Mouse (Mus musculus): ENCODE measurements around the gene Nom1. TPM values are rescaled to one million over a fixed set of nuclear protein-coding genes. Genes with fewer than 3 reads are reported as not detected.

Gene Nom1
- polyA plus RNA-seq, 1 experiment from 2014 or later = 23.5 TPM

DNA sequence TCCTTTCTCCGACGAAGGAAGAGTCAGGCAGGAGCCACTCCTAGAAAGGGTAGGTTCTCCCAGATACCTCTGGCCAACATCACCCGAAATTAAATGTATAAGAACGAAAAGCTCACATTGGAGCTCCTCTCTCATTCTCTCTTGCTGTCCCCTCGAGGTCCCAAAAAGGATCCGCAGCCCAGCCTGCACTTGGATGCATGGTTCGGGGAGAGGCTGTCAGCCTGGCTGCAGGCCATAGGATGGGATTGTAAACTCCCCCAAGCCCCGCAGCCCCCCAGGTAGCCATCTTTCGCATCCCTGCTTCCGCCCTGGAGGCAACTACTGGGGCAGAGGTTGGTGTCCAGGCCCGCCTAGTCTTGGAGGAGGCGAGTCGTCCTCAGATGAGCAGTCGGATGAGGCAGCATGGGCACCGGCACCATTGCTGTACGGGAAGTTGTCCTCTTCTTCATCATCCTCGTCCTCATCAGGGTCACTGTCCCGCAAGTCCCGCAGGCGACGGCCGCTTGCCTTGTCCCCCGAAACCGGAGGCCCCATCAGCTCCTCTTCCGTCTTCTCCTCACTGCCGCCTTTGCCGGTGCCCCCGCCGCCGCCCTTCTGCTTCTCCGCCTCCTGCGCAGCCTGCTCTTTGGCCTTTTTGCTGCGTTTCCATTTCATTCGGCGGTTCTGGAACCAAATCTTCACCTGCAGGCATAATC is 39.2 kb downstream of the Nom1 start:
- H3K27me3 ChIP-seq = peaks cover 98% of the 10 kb centered on the region
- no peak overlapping the region for H3K27ac ChIP-seq
- H3K4me1 ChIP-seq = peaks cover 14% of the 10 kb centered on the region
- H3K9ac ChIP-seq = no peak overlapping the region
- under 1% methylated on average over 35 of the region's 35 CpGs for WGBS
- no peak for ATAC-seq (ENCODE audit: low FRiP score)
- no peaks in the 10 kb centered on the region for H3K9me3 ChIP-seq (replicated peaks)
- H3K36me3 ChIP-seq = no peaks in the 10 kb centered on the region
- H3K4me2 ChIP-seq (replicated peaks) = no peak overlapping the region
- H3K4me3 ChIP-seq = no peak overlapping the region

DNA sequence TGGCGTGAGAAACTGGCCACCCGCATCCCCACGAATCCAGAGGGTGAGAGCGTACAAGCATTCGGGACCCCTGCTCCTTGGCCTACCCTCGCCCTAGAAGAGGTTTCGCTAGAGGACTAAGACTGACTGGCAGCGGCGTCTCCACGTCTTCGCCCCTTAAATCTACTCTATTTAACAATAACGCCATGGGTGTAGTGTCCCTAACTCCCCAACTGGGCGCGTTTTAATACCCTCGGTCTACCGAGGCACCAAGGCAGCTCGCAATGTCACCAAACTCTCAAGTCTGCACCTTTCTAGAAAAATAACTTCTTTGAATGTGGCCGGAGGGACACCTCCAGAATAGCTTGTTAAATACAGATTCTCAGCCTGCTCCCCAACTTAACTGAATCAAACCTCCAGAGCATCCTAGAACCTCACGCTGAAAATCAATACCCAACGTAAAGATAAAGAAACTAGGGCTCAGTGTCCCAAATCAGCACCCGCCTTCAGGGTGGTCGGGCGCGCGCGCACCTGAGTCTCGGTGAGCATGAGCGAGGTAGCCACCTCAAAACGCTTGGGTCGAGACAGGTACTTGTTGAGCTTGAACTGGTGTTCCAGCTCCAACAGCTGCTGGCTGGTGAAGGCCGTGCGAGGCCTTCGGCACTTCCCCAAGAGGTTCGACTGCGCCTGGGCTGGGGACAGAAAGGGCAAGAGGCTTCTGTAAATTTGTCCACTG is 39.9 kb downstream of the Nom1 start:
- H3K9me3 ChIP-seq (replicated peaks) = no peaks in the 10 kb centered on the region
- peaks cover 14% of the 10 kb centered on the region for H3K4me1 ChIP-seq
- no peak overlapping the region for H3K9ac ChIP-seq
- H3K27ac ChIP-seq = no peak overlapping the region
- no peaks in the 10 kb centered on the region for H3K36me3 ChIP-seq
- under 1% methylated on average over 35 of the region's 35 CpGs for WGBS
- H3K27me3 ChIP-seq = peaks cover 99% of the 10 kb centered on the region
- H3K4me2 ChIP-seq (replicated peaks) = no peak overlapping the region
- ATAC-seq (ENCODE audit: low FRiP score) = no peak
- H3K4me3 ChIP-seq = no peak overlapping the region

DNA sequence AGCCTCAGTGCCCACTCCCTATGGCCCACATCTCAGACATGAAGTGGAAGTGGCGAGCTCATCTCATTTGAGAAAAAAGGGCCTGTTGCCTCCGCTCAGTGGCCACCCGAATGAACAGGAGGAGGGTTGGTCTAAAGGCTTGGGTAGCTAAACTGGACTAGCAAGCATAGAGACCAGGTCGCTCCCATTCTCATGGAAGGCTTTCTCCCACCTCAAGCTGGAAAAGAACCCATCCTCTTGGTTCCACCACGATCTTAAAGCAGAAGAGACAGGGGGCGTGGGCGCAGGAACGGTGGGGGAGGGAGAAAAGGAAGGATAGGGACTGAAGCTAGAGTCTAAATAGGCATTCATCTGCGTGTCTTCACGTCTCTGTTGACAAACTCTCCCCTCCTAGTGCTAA is 40.6 kb downstream of the Nom1 start:
- H3K9ac ChIP-seq = no peak overlapping the region
- H3K36me3 ChIP-seq = no peaks in the 10 kb centered on the region
- 2% methylated on average over 10 of the region's 10 CpGs for WGBS
- no peak overlapping the region for H3K27ac ChIP-seq
- H3K9me3 ChIP-seq (replicated peaks) = no peaks in the 10 kb centered on the region
- ATAC-seq (ENCODE audit: low FRiP score) = no peak
- H3K4me3 ChIP-seq = no peak overlapping the region
- H3K27me3 ChIP-seq = peaks cover 99% of the 10 kb centered on the region
- no peak overlapping the region for H3K4me2 ChIP-seq (replicated peaks)
- H3K4me1 ChIP-seq = peaks cover 14% of the 10 kb centered on the region

DNA sequence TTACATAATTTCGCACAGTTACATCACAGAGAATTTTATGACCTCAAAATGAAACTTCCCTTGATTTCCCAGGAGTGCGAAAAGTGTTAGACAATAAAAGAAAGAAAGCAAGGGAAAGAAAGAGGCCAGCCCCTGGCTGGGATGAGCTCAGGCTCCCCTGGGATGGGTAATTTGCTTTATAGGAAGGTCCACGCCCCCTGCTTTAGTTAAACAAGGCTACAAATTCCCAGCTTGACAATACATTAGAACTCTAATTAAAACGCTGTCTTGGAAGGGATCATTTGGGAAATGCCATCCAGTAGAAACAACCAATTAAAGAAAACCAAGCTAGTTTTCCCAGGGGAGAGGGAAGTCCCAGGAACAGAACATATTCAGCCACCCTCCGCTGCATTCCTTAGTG is 41.1 kb downstream of the Nom1 start:
- peaks cover 99% of the 10 kb centered on the region for H3K27me3 ChIP-seq
- H3K36me3 ChIP-seq = no peaks in the 10 kb centered on the region
- peaks cover 14% of the 10 kb centered on the region for H3K4me1 ChIP-seq
- H3K9me3 ChIP-seq (replicated peaks) = no peaks in the 10 kb centered on the region
- no peak overlapping the region for H3K4me2 ChIP-seq (replicated peaks)
- H3K27ac ChIP-seq = no peak overlapping the region
- no peak for ATAC-seq (ENCODE audit: low FRiP score)
- 0% methylated on average over 5 of the region's 5 CpGs for WGBS
- no peak overlapping the region for H3K4me3 ChIP-seq
- no peak overlapping the region for H3K9ac ChIP-seq

DNA sequence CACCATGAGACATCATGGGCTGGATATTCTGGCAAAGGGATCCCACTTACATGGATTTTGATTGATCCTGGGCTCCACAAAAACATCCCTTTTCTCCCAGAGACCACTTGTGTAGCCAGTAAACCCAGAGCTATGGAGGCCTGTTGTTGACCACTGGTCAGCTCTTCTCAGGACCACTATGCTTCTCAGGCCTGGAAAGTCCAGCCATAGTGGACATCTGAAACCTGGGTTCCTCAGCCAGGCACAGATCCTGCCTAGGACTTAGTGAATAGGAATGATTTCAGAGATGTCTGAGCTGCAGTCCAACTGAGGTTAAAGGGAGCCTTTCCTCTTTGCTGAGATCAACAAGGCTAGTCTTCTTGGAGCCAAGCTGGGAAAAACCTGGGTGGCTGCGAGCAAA is 41.6 kb downstream of the Nom1 start:
- no peak overlapping the region for H3K9ac ChIP-seq
- H3K36me3 ChIP-seq = no peaks in the 10 kb centered on the region
- peaks cover 14% of the 10 kb centered on the region for H3K4me1 ChIP-seq
- H3K4me3 ChIP-seq = no peak overlapping the region
- no peak overlapping the region for H3K27ac ChIP-seq
- peaks cover 99% of the 10 kb centered on the region for H3K27me3 ChIP-seq
- ATAC-seq (ENCODE audit: low FRiP score) = no peak
- H3K9me3 ChIP-seq (replicated peaks) = no peaks in the 10 kb centered on the region
- H3K4me2 ChIP-seq (replicated peaks) = no peak overlapping the region
- 0% methylated on average over 1 of the region's 1 CpGs for WGBS

DNA sequence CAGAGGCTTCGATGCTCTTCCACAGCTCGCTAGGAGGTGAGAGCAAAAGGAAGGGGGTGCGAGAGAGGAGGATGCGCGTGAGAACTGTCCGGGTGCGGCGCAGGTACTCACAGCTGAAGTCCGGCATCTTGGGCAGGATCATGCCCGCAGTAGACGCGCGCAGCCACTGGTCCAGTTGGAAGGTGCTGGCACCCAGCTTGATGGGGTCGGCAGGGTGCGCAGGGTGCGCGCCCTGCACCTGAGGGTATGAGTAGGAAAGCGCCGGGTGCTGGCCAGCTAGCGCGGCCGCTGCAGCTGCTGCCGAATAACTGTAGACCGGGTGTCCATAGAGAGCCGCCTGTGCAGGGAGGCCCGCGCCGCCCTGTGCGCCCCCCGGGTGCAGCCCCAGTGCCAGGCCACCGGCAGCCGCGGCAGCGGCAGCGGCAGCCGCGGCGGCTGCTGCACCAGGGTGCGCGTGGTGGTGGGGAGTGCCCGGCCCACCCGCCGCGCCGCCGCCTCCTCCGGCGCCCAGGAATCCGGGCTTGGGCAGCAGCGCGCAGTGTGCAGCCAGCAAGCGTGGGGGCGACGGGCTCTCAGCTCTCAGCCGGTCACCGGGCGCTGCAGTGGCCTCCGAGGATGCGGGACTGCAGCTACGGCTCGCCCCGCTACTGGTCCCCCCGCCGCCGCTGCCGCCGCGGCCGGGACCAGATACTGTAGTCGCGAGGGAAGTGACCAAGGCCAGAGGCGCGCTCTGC is 43.2 kb downstream of the Nom1 start:
- Histone ChIP-seq H3K36me3 (no peaks in the 10 kb centered on the region), H3K4me3 (peak overlapping the region; percentile 27), H3K27ac (no peak overlapping the region), H3K9me3 (replicated peaks) (no peaks in the 10 kb centered on the region), H3K4me2 (replicated peaks) (peak overlapping the region; percentile 48), H3K9ac (0 out of 2 replicates have a peak overlapping the region, but pooled peaks have one; percentile 23), H3K27me3 (peaks cover 99% of the 10 kb centered on the region), H3K4me1 (peaks cover 14% of the 10 kb centered on the region)
- peak; percentile 35; the same call in 1 of the 2 replicates for ATAC-seq (ENCODE audit: low FRiP score)
- under 1% methylated on average over 50 of the region's 73 CpGs for WGBS

DNA sequence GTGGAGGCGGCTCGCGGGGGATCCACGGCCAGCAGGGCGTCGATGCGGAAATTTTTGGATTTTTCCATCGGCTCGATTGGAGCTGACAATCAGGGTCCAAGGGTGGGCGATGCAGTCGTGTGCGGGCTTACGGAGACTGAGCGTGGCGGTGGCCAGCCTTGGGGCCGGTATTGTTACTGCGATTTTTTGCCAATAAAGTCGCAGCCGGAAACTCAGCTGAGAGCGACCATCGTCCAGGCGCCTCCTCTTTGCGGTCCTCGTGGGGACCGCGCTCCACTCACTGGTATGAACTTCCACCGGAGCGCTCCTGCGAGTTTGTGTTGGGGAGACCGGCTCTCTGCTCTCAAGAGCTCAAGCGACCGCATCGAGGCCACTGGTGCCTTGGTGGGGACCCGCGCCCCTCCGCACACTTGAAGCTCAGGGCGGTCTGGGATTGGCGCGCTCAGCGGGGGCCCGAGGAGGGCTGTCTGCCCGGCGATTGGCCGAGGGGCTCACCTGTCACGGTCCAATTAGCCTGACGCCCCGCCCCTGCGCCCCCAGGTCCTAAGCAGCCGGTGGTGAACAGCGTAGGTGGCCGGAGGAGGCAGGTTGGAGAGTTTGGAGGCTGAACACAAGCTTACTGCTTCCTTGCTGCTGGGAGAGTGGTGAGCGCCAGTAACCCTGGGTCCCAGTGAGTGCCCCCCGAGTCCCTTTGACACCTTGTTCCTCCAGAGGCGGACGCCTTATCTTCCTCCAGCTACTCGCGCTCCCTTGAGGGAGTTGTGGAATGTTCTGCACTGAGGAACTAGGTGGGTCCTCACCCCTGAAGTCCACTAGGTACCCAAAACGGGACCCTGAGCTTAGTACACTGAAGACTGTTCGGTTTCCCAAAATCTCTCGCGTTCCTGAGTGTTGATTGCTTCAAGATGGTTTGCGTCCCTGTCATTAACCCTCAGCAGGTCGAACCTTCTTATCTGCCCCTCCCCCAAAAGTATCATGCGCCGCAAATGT is 44.0 kb downstream of the Nom1 start, which contains the start of gene Mnx1:
Gene Mnx1, minus strand, starts transcription at position 263 of the 990 bp plus-strand sequence.
- Histone ChIP-seq H3K27me3 (peaks cover 99% of the 10 kb centered on the region), H3K27ac (no peak within 1 kb of the TSS), H3K9me3 (replicated peaks) (no peaks in the 10 kb centered on the region), H3K4me3 (peak within 1 kb of the TSS; percentile 27), H3K4me2 (replicated peaks) (peak within 1 kb of the TSS; percentile 48), H3K36me3 (no peaks in the 10 kb centered on the region), H3K9ac (0 out of 2 replicates have a peak within 1 kb of the TSS, but pooled peaks have one; percentile 23), H3K4me1 (peaks cover 14% of the 10 kb centered on the region)
- peak; percentile 62 for ATAC-seq (ENCODE audit: low FRiP score)
- under 1% methylated on average over 65 of the region's 65 CpGs for WGBS

DNA sequence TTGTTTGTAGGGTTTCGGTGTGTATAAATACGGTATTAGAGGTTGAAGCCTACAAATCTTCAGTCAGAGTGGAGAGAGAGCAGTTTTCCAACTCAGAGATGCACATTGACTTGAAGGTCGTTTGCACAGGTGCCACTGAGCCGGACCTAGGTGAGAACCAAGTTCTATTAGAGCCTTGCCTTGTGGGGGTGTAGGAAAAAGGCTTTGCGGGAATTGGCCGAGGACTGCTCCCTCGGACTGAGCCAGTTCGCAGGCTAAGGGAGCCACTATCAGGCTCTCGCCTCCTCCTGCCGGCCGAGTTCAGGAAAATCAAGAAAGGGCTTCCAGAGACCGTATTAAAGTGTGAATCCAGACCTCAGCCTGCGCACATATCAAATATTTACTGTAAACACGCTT is 44.7 kb downstream of the Nom1 start:
- peaks cover 14% of the 10 kb centered on the region for H3K4me1 ChIP-seq
- WGBS = under 1% methylated on average over 14 of the region's 14 CpGs
- H3K9me3 ChIP-seq (replicated peaks) = no peaks in the 10 kb centered on the region
- H3K27ac ChIP-seq = no peak overlapping the region
- H3K36me3 ChIP-seq = no peaks in the 10 kb centered on the region
- no peak overlapping the region for H3K4me2 ChIP-seq (replicated peaks)
- no peak overlapping the region for H3K4me3 ChIP-seq
- no peak overlapping the region for H3K9ac ChIP-seq
- no peak for ATAC-seq (ENCODE audit: low FRiP score)
- peaks cover 99% of the 10 kb centered on the region for H3K27me3 ChIP-seq

DNA sequence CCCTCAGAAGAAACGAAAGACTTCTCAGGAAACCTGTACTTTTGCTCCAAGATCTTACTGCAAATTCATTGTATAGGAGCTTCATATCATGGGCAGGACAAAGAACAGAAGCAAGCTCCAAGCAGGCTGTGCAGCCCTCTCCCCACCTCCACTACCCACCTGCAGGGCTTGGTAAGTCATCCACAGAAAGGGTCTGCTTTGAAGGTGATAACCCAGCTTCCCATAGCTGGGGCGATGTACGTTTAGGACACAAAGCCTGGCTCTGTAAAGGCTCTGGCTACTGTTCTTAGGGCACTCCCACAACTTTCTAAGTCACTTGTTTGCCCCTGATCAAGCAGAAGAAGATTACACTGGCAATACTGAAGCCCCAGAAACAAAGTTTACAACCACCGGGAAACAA is 49.3 kb downstream of the Nom1 start:
- no peak for ATAC-seq (ENCODE audit: low FRiP score)

DNA sequence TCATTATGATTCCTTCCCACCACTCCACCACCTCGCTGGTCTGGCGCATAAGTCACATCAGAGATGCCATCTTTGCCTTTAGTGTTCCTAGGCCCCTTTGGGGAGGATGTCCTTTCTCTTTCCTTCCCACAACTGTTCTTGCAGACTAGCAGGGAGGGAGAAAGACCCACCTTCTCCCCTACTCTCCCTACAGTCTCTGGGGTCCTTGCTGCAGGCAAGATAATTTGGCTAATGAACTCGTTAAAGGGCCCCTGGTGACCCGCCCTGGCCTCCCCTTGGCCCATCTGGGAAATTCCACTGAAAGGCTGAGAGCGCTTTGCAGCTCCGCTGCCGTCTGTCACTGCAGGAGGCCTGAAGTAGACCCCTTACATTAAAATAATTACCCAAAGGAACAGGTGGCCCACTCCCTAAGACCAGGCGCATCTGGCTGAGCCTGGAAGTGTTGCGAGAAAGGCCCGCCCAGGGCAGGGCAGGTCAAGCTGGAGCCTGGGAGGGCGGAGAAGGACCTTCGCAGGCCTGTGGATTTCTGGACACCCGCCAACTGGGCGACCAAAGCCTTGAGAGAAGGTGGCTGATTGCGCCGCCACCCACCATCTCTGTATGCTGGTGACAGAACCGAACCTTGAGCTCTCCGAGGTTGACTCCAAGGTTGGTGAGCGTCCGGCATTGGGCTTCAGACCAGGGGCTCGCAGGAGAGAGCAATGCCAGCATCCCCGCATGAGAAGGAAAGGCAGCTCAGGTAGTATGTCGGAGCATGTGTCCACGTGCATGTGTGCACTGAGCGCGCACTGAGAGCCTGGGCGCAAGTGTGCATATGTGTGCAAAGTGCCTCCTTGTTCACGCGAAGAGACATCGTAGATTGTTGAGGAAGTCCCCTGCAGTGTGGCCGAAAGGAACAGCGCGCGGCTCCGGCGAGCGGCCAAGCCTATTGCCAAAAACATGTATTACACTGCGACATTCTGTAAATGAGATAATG is 50.8 kb downstream of the Nom1 start:
- Histone ChIP-seq H3K9me3 (replicated peaks) (no peaks in the 10 kb centered on the region), H3K4me2 (replicated peaks) (no peak overlapping the region), H3K36me3 (no peaks in the 10 kb centered on the region), H3K27me3 (peaks cover 97% of the 10 kb centered on the region), H3K4me3 (no peak overlapping the region), H3K9ac (no peak overlapping the region), H3K27ac (no peak overlapping the region), H3K4me1 (peaks cover 4% of the 10 kb centered on the region)
- 1% methylated on average over 38 of the region's 38 CpGs for WGBS
- no peak for ATAC-seq (ENCODE audit: low FRiP score)

More for the DNA sequence above, 49.3 kb downstream of the Nom1 start:
- no peak overlapping the region for H3K9ac ChIP-seq
- 3% methylated on average over 4 of the region's 4 CpGs for WGBS
- no peaks in the 10 kb centered on the region for H3K9me3 ChIP-seq (replicated peaks)
- H3K27me3 ChIP-seq = peaks cover 97% of the 10 kb centered on the region
- H3K4me1 ChIP-seq = peaks cover 4% of the 10 kb centered on the region
- H3K27ac ChIP-seq = no peak overlapping the region
- no peak overlapping the region for H3K4me2 ChIP-seq (replicated peaks)
- H3K4me3 ChIP-seq = no peak overlapping the region
- H3K36me3 ChIP-seq = no peaks in the 10 kb centered on the region

DNA sequence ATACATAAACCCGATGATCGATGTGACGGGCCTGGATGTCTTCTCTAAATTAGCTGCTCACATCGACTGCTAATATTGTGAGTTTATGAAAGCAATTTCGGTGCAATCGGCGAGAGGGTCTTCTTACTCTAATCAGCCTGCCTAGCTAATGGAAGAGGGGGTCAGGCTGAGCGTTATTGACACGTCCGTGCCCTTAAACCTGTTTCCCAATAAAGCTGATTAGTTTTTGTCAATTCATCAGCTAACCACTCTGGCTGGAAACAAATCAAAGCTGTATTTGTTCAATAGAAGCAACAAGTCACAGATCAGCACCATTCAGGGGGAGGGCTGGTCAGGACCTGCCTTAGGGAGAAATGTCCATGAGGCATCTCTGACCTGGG is 51.5 kb downstream of the Nom1 start:
- Histone ChIP-seq H3K4me3 (no peak overlapping the region), H3K27me3 (peaks cover 97% of the 10 kb centered on the region), H3K27ac (no peak overlapping the region), H3K9me3 (replicated peaks) (no peaks in the 10 kb centered on the region), H3K4me1 (peaks cover 4% of the 10 kb centered on the region), H3K9ac (no peak overlapping the region), H3K4me2 (replicated peaks) (no peak overlapping the region), H3K36me3 (no peaks in the 10 kb centered on the region)
- WGBS = 2% methylated on average over 10 of the region's 10 CpGs
- ATAC-seq (ENCODE audit: low FRiP score) = no peak

Measured in hindbrain, embryonic 12.5 days (tissue).